Mouse (Mus musculus) liver, embryonic 12.5 days (tissue): ENCODE results near the gene Mtfmt. TPM values are rescaled to one million over a fixed set of nuclear protein-coding genes. Genes with fewer than 3 reads are reported as not detected.

ENCODE experiments used
- ATAC-seq: fragments of 200-750 bp; cut with Nextera tagmentation; 2 replicates; pipeline ENCODE4 v1.8.0; 2017; ENCODE audit warnings: moderate number of reproducible peaks, mild to moderate bottlenecking, moderate library complexity
- H3K27ac ChIP-seq: fragments of 300-500 bp; sonication (generic); 2 replicates; pipeline ENCODE4 v1.5.1; 2016; ENCODE audit warnings: mild to moderate bottlenecking
- H3K27me3 ChIP-seq: fragments of 300-500 bp; sonication (generic); replicated peaks from 2 replicates; pipeline ENCODE4 v1.6.1; 2016; ENCODE audit warnings: mild to moderate bottlenecking, moderate library complexity
- H3K36me3 ChIP-seq: fragments of 300-500 bp; sonication (generic); 2 replicates; pipeline ENCODE4 v1.6.1; 2016; ENCODE audit warnings: mild to moderate bottlenecking, moderate library complexity
- H3K4me1 ChIP-seq: fragments of 300-500 bp; sonication (generic); 2 replicates; pipeline ENCODE4 v1.6.1; 2016
- H3K4me2 ChIP-seq: fragments of 300-500 bp; sonication (generic); 2 replicates; pipeline ENCODE4 v1.6.1; 2016; ENCODE audit warnings: mild to moderate bottlenecking, moderate library complexity
- H3K4me3 ChIP-seq: fragments of 300-500 bp; sonication (generic); 2 replicates; pipeline ENCODE4 v1.5.1; 2016; ENCODE audit warnings: mild to moderate bottlenecking, moderate library complexity
- H3K9ac ChIP-seq: fragments of 300-500 bp; sonication (generic); 2 replicates; pipeline ENCODE4 v1.6.1; 2016; ENCODE audit warnings: mild to moderate bottlenecking, moderate library complexity
- H3K9me3 ChIP-seq: fragments of 300-500 bp; sonication (generic); replicated peaks from 2 replicates; pipeline ENCODE4 v1.6.1; 2016; ENCODE audit warnings: mild to moderate bottlenecking, moderate library complexity
- WGBS: fragments of 180-500 bp; shearing (Covaris S2); methylation state at CpG from one replicate; pipeline ENCODE4 v1.1.7; 2016; ENCODE audit not compliant: insufficient replicate concordance; 5-methylcytosine and 5-hydroxymethylcytosine counted together
- polyA plus RNA-seq: library from polyadenylated mRNA; unstranded; fragments of >200 nt; fragmentation: Nextera tagmentation; extraction: Ambion mirVana; gene quantifications from 2 replicates; pipeline ENCODE4 v1.2.1, GENCODE M21; 2016

Gene Mtfmt
- polyA plus RNA-seq, 1 experiment from 2014 or later, result 11.7 TPM

DNA sequence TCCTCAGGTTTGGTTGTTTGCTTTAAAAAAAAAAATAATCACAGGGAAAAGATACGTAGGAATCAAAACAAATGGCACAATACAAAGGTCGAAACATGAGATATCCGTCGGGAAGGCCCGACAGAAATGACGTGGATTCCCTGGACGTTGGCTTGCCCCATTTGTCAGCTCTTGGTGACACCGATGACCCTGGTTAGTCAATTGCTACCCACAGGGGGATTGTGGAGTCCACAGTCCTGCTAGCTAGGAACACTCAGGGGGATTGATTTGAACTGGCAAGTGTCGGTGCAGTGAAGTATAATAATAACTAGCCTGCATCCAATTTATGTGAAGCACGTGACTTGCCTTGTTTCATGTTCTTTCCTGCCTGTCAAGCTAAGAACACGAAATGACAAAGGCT is 32.1 kb downstream of the Mtfmt start:
- H3K4me2 ChIP-seq, result no peak overlapping the region
- H3K36me3 ChIP-seq, result peaks cover 26% of the 10 kb centered on the region
- WGBS, result 69% methylated on average over 11 of the region's 11 CpGs
- no peak overlapping the region for H3K9ac ChIP-seq
- no peak overlapping the region for H3K4me3 ChIP-seq
- H3K4me1 ChIP-seq, result 0 out of 2 replicates have a peak, but pooled peaks cover 16% of the 10 kb centered on the region
- no peak overlapping the region for H3K27ac ChIP-seq
- ATAC-seq, result no peak
- no peaks in the 10 kb centered on the region for H3K9me3 ChIP-seq
- H3K27me3 ChIP-seq, result no peaks in the 10 kb centered on the region

DNA sequence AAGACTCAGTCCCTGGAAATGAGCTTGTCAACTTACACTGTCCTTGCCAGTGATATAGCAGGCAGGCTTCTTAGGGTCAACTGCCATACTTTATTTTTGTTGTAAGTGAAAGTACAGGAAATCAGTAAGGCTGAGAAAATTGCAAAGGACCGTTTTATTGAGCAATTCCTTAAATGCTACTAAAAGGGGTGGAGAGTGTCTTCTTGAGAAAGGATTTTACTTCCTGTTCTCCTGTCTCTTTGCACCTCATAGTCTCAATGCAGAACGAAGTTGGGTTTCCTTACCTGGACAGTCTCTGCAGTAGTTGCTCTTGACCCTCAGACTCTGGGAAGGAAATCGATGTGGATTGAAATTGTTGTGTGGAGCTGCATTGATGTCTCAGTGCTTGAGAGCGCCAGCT is 37.2 kb downstream of the Mtfmt start:
- ATAC-seq, result no peak
- Histone ChIP-seq H3K27ac (no peak overlapping the region), H3K9me3 (no peaks in the 10 kb centered on the region), H3K4me1 (0 out of 2 replicates have a peak, but pooled peaks cover 7% of the 10 kb centered on the region), H3K4me3 (no peak overlapping the region), H3K36me3 (peaks cover 16% of the 10 kb centered on the region), H3K9ac (no peak overlapping the region), H3K27me3 (no peaks in the 10 kb centered on the region), H3K4me2 (no peak overlapping the region)
- 81% methylated on average over 4 of the region's 4 CpGs for WGBS

DNA sequence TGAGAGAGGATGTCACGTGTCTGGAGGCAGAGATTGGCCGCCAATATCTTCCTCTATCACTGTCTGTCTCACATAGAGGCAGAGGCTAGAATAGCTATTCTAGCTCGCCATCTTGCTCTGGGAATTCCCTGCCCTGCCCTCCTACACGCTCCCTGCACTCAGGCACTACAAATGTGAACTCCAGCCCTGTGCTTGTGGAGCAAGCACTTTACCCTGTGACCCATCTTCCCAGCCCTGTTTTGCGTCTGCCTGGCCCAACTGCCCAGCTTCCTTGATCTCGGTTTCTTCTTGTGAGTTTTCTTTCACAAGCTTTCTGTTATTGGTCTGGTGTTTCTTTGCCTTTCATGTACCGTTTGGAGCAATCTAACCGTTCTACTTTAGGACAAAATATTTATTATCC is 43.6 kb downstream of the Mtfmt start:
- H3K36me3 ChIP-seq, result peaks cover 45% of the 10 kb centered on the region
- H3K4me1 ChIP-seq, result no peaks in the 10 kb centered on the region
- no peaks in the 10 kb centered on the region for H3K27me3 ChIP-seq
- no peak overlapping the region for H3K9ac ChIP-seq
- no peak overlapping the region for H3K4me3 ChIP-seq
- no peak overlapping the region for H3K27ac ChIP-seq
- no peak for ATAC-seq
- no peak overlapping the region for H3K4me2 ChIP-seq
- no peaks in the 10 kb centered on the region for H3K9me3 ChIP-seq
- 75% methylated on average over 8 of the region's 8 CpGs for WGBS

DNA sequence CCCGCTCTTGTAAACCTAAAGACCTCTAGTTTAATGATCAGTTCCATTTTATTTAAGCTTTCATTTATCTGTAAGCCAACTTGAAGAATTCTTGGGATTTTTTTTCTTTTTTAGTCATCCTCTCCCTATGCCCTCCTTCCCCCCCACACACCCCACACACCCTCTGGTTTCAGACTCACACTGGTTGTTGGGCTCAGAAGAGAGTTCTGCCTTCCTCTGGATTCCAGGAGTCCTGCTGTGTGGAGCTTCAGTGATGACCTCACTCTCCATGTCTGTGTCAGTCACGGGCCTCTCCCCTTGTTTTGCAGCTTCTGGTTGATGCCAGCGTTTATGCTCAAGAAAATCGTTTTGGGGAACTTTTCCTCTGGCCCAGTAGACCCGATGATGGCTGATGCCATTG is 44.5 kb downstream of the Mtfmt start:
- peaks cover 54% of the 10 kb centered on the region for H3K36me3 ChIP-seq
- no peaks in the 10 kb centered on the region for H3K9me3 ChIP-seq
- no peaks in the 10 kb centered on the region for H3K4me1 ChIP-seq
- no peak overlapping the region for H3K9ac ChIP-seq
- no peaks in the 10 kb centered on the region for H3K27me3 ChIP-seq
- no peak overlapping the region for H3K27ac ChIP-seq
- H3K4me2 ChIP-seq, result no peak overlapping the region
- WGBS, result 67% methylated on average over 5 of the region's 5 CpGs
- ATAC-seq, result no peak
- H3K4me3 ChIP-seq, result no peak overlapping the region

DNA sequence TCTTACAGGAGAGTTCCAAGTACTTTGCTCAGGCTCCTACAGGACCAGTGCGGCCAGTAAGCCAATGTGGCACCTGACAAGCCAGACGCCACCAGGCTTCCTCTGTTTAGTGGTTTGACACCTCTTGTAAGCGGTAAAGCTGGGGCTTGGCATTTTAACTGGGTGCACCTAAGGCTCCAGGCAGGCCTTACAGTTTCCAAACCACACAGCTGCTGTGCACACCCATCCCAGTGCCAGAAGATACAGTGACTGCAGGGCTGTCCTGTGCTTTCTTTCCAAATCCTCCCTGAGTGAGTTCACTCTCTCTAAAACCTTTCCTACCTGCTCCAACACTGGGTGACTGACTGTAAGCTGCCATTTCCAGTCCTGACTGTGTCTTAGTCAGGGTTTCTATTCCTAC is 55.9 kb downstream of the Mtfmt start:
- Histone ChIP-seq H3K4me3 (no peak overlapping the region), H3K27ac (no peak overlapping the region), H3K36me3 (0 out of 2 replicates have a peak, but pooled peaks cover 7% of the 10 kb centered on the region), H3K27me3 (0 out of 2 replicates have a peak, but pooled peaks cover 3% of the 10 kb centered on the region), H3K4me1 (peaks cover 3% of the 10 kb centered on the region; the same call in 1 of the 2 replicates), H3K9ac (no peak overlapping the region), H3K4me2 (no peak overlapping the region), H3K9me3 (no peaks in the 10 kb centered on the region)
- ATAC-seq, result no peak
- WGBS, result 74% methylated on average over 3 of the region's 3 CpGs

DNA sequence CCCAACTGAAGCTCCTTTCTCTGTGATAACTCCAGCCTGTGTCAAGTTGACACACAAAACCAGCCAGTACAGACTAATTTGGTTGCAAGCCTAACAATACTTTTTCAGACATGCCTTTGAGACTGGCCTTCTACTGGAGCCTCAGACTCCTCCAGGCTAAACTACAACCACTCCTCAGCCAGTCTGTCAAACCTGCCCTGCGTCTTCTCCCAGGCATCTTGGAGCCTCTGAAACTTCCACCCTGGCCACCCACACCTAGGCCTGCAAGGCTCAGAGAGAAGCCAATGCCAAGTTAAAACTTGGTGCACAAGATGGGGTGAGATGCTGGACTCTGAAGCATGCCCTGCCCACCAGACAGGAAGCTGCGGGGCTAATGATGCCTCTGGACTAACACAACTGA is 56.8 kb downstream of the Mtfmt start:
- WGBS, result 59% methylated on average over 2 of the region's 2 CpGs
- Histone ChIP-seq H3K27me3 (0 out of 2 replicates have a peak, but pooled peaks cover 3% of the 10 kb centered on the region), H3K9me3 (no peaks in the 10 kb centered on the region), H3K4me2 (no peak overlapping the region), H3K4me1 (peaks cover 4% of the 10 kb centered on the region; the same call in 1 of the 2 replicates), H3K36me3 (0 out of 2 replicates have a peak, but pooled peaks cover 3% of the 10 kb centered on the region), H3K4me3 (no peak overlapping the region), H3K9ac (no peak overlapping the region), H3K27ac (no peak overlapping the region)
- no peak for ATAC-seq

DNA sequence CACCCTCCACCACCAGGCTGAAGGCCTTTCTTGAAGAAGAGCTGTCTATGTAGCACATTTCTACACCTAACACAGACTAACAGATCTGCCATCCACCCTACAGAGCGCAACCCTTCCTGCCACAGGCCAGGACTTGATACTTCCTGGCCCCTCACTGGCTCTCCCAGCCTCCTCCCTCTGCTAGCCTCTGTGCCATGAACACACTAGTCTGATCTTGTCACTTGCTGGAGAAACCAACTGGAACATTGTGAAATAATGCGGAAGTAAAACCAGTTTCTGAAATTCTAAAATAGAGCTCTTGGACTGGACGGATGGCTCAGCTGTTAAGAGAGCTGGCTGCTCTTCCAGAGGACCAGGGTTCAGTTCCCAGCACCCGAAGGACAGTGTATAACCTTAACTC is 57.3 kb downstream of the Mtfmt start:
- Histone ChIP-seq H3K9me3 (no peaks in the 10 kb centered on the region), H3K4me3 (no peak overlapping the region), H3K4me1 (peaks cover 4% of the 10 kb centered on the region; the same call in 1 of the 2 replicates), H3K4me2 (no peak overlapping the region), H3K27me3 (0 out of 2 replicates have a peak, but pooled peaks cover 3% of the 10 kb centered on the region), H3K9ac (no peak overlapping the region), H3K27ac (no peak overlapping the region), H3K36me3 (0 out of 2 replicates have a peak, but pooled peaks cover 3% of the 10 kb centered on the region)
- 70% methylated on average over 4 of the region's 4 CpGs for WGBS
- no peak for ATAC-seq

DNA sequence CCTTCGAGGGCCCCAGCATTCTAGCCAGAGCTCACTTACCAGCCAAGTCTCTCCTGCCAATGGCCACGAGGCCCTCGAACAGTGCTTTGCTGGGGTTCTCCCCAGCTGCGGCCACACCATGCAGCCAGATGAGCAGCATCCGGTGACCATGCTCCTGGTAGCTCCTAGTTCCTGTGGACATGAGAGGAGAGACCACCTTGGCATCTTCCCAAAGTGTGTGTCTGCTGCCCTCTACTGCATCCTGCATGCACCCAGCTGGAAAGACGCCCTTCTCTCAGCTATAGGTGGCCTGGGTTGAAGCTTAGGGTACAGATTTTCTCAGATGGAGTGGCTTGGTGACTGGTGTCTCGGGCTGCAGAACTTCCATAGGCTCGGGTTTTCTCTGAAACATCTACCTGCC is 66.6 kb downstream of the Mtfmt start:
- H3K9me3 ChIP-seq, result no peaks in the 10 kb centered on the region
- H3K36me3 ChIP-seq, result no peaks in the 10 kb centered on the region
- no peak overlapping the region for H3K27ac ChIP-seq
- no peaks in the 10 kb centered on the region for H3K4me1 ChIP-seq
- WGBS, result 53% methylated on average over 8 of the region's 8 CpGs
- no peak overlapping the region for H3K4me3 ChIP-seq
- H3K4me2 ChIP-seq, result no peak overlapping the region
- H3K27me3 ChIP-seq, result 0 out of 2 replicates have a peak, but pooled peaks cover 4% of the 10 kb centered on the region
- ATAC-seq, result no peak
- no peak overlapping the region for H3K9ac ChIP-seq

Other genes starting within 250 kb of the Mtfmt start
- 7.7 and 8.6 TPM in 2 replicates for gene Parp16, start 240.4 kb upstream of the Mtfmt start, polyA plus RNA-seq
- gene Cilp, start 170.6 kb upstream of the Mtfmt start, polyA plus RNA-seq, result 0.06 TPM in 1 of 2 replicates, not detected in the other
- gene Clpx, start 141.5 kb upstream of the Mtfmt start, polyA plus RNA-seq, result 34.9 and 36.8 TPM in 2 replicates
- gene Pdcd7, start 89.7 kb upstream of the Mtfmt start, polyA plus RNA-seq, result 9.8 and 10.9 TPM in 2 replicates
- gene Ubap1l, start 74.7 kb upstream of the Mtfmt start, polyA plus RNA-seq, result not detected in 2 replicates
- gene Kbtbd13, start 44.1 kb upstream of the Mtfmt start, polyA plus RNA-seq, result 0.21 and 0.26 TPM in 2 replicates
- gene Rasl12, start 37.3 kb upstream of the Mtfmt start, polyA plus RNA-seq, result 0.35 and 0.45 TPM in 2 replicates
- 0.32 TPM in 1 of 2 replicates, not detected in the other for gene Slc51b, start 12.8 kb upstream of the Mtfmt start, polyA plus RNA-seq
- 29.9 and 31.1 TPM in 2 replicates for gene Spg21, start 25.2 kb downstream of the Mtfmt start, polyA plus RNA-seq
- not detected in 2 replicates for gene Ankdd1a, start 84.4 kb downstream of the Mtfmt start, polyA plus RNA-seq
- 37.2 and 39.1 TPM in 2 replicates for gene Plekho2, start 144.3 kb downstream of the Mtfmt start, polyA plus RNA-seq
- 16.1 and 17.4 TPM in 2 replicates for gene Pif1, start 151.4 kb downstream of the Mtfmt start, polyA plus RNA-seq
- 19.2 and 19.3 TPM in 2 replicates for gene Rbpms2, start 193.9 kb downstream of the Mtfmt start, polyA plus RNA-seq
- gene Oaz2, start 232.2 kb downstream of the Mtfmt start, polyA plus RNA-seq, result 70.3 and 71.0 TPM in 2 replicates